ENCODE assay signal across 9 mouse cellular contexts in the genomic region with DNA sequence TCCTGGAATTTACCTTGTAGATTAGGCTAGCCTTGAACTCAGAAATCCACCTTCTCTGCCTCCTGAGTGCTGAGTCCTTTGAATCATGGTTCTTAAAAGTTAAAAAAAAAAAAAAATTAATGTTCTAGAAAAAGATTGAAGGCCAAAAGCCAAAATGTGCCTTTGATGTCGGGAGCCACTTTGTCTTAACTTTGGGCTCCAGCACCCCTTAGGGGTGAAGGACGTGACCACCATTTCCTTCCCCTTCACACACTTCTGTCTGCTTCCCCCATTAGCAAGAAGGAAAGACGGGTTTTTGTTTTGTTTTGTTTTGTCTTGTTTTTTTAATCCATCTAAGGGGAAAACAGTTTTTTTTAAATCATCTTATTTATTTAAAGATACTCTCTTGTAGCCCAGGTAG. TPM values are rescaled to one million over a fixed set of nuclear protein-coding genes. Genes with fewer than 3 reads are reported as not detected.
A peak's percentile ranks its signal among the peaks of the same experiment; 100 is the strongest.
DNase-seq lines count a peak whose midpoint lies in the region; ATAC-seq and TF ChIP-seq lines count a peak whose summit lies in the region.
"Had no signal": no experiment of that assay in that cellular context is flagged by ENCODE, and none has a peak within 500 bp of the region (broad histone marks: within the 10 kb centered on the region; RNA-seq: fewer than 3 reads in every experiment).

No protein-coding gene starts in this region.

- TF ChIP-seq CTCF in lung, adult 2 months (IDR thresholded peaks at IDR 0.05; ENCODE audit: insufficient read depth, low read length), result no peak
- no peak for TF ChIP-seq CTCF in embryonic fibroblast, embryonic 13.5 days (IDR thresholded peaks at IDR 0.05; ENCODE audit: borderline replicate concordance, insufficient read depth, low read length)

- 73% methylated on average over 3 of the region's 3 CpGs for WGBS in heart, embryonic 11.5 days (ENCODE audit: insufficient replicate concordance)
- 32% methylated on average over 3 of the region's 3 CpGs for WGBS in lung, adult 2 months

- no peak overlapping the region for H3K4me2 ChIP-seq in heart, embryonic 11.5 days

- intact Hi-C loops in heart, postnatal 10 days (cut with DNase I), result no loop called here

- H3K4me1 ChIP-seq in heart, embryonic 11.5 days (ENCODE audit: control insufficient read depth, insufficient read depth, low read length), result peaks cover 50% of the 10 kb centered on the region
- H3K4me1 ChIP-seq in lung, adult 2 months (ENCODE audit: control insufficient read depth, insufficient read depth, low read length), result peaks cover 34% of the 10 kb centered on the region
- peaks cover 22% of the 10 kb centered on the region for H3K4me1 ChIP-seq in embryonic fibroblast, embryonic 13.5 days (ENCODE audit: control insufficient read depth, insufficient read depth, low read length)

- peak overlapping the region; percentile 82 for H3K27ac ChIP-seq in heart, embryonic 11.5 days (ENCODE audit: low read depth, low read length)
- H3K27ac ChIP-seq in embryonic fibroblast, embryonic 13.5 days (ENCODE audit: insufficient read depth, low read length), result peak overlapping the region; percentile 57; the same call in 1 of the 2 replicates

- no peak overlapping the region for H3K4me3 ChIP-seq in heart, embryonic 11.5 days (ENCODE audit: low read depth, low read length)
- H3K4me3 ChIP-seq in lung, adult 2 months (replicated peaks; ENCODE audit: extremely low read depth, low read depth, low read length), result no peak overlapping the region
- no peak overlapping the region for H3K4me3 ChIP-seq in embryonic fibroblast, embryonic 13.5 days (ENCODE audit: insufficient read depth, low read length)
- H3K4me3 ChIP-seq: forebrain, embryonic 13.5 days had no signal

- H3K36me3 ChIP-seq in heart, embryonic 11.5 days (ENCODE audit: control insufficient read depth, insufficient read depth, low read length), result no peaks in the 10 kb centered on the region

- no peak for ATAC-seq in heart, embryonic 11.5 days (replicated peaks; ENCODE audit: insufficient number of reproducible peaks, low FRiP score, low TSS enrichment)

- no peak overlapping the region for H3K9ac ChIP-seq in heart, embryonic 11.5 days (ENCODE audit: low read depth, low read length)
- H3K9ac ChIP-seq: forebrain, embryonic 13.5 days had no signal

- H3K27me3 ChIP-seq in heart, embryonic 11.5 days (ENCODE audit: control insufficient read depth, insufficient read depth, low read length), result no peaks in the 10 kb centered on the region
- H3K27me3 ChIP-seq: forebrain, embryonic 13.5 days had no signal

- H3K9me3 ChIP-seq in heart, embryonic 11.5 days (replicated peaks; ENCODE audit: control insufficient read depth, low read length), result no peaks in the 10 kb centered on the region
- H3K9me3 ChIP-seq: forebrain, embryonic 13.5 days had no signal

- TF ChIP-seq POLR2A in lung, adult 2 months (IDR thresholded peaks at IDR 0.05; ENCODE audit: borderline replicate concordance, extremely low read depth, low read depth, low read length), result no peak
- TF ChIP-seq POLR2A in embryonic fibroblast, embryonic 13.5 days (IDR thresholded peaks at IDR 0.05; ENCODE audit: low read depth, low read length), result no peak

- no peak for DNase-seq in heart, postnatal 10 days
- DNase-seq in lung, postnatal 10 days, result peak; percentile 40
- no peak for DNase-seq in lung, adult 2 months
- peak; percentile 58 to 64 for DNase-seq in natural killer cell, adult 2 months (ENCODE audit: low spot score in 2 of 2)
- DNase-seq in urinary bladder, postnatal 25 days (ENCODE audit: low spot score), result no peak
- no peak for DNase-seq in testis, postnatal 14 days (ENCODE audit: low spot score)

RNA-seq across cellular contexts. Expression of gene Irf2bpl, which starts 48.7 kb away (rescaled TPM):
- 18.9 and 26.9 TPM in 2 replicates for polyA plus RNA-seq in heart, embryonic 11.5 days (2014; fragmentation: Nextera tagmentation; extraction: Ambion mirVana)
- 10 to 100 TPM; 60.3 to 67.5 TPM for total RNA-seq in heart, postnatal 10 days (2021)
- polyA plus RNA-seq in lung, adult 2 months (2012; rRNA removed), result 50.0 and 79.4 TPM in 2 replicates
- 36.4 and 39.1 TPM in 2 replicates for polyA plus RNA-seq in embryonic fibroblast, embryonic 13.5 days (2011; ENCODE audit: insufficient read length, low read depth, missing spikeins)

Comparison
In these comparisons a context has a peak if more than half of its experiments do, and no peak if none do; other contexts are left out.
1. DNase-seq: peak in lung, postnatal 10 days (single experiment) and natural killer cell, adult 2 months (2 of 2); none in heart, postnatal 10 days (0 of 2), lung, adult 2 months (single experiment), urinary bladder, postnatal 25 days (single experiment) and testis, postnatal 14 days (single experiment).